Mouse (Mus musculus) liver (tissue): ENCODE results near the gene Nars2.

Experiments used
- DNase-seq: peaks from one replicate; pipeline ENCODE4 v3.0.0-alpha.2; 2020; ENCODE audit warnings: mixed read lengths

Nars2 gene

GRCm38 (mm10) chr7:97074974-97075373, 123.7 kb downstream of the Nars2 start:
- DNase-seq: no peak

- DNase-seq: no peak
Observed at GRCm38 (mm10) chr7:97076977-97077376, 125.7 kb downstream of the Nars2 start.

GRCm38 (mm10) chr7:97078685-97079084, 127.4 kb downstream of the Nars2 start:
- DNase-seq: no peak

GRCm38 (mm10) chr7:97079145-97079544, 127.8 kb downstream of the Nars2 start:
- no peak for DNase-seq

- DNase-seq: no peak
Observed at GRCm38 (mm10) chr7:97079651-97080365, 128.5 kb downstream of the Nars2 start.

- no peak for DNase-seq
Observed at GRCm38 (mm10) chr7:97080621-97081241, 129.4 kb downstream of the Nars2 start.

- peak; percentile 85 for DNase-seq
Observed at GRCm38 (mm10) chr7:97081242-97081958, 130.1 kb downstream of the Nars2 start, which contains the start of gene Gab2. Gab2 (plus strand) TSS chr7:97081586.

GRCm38 (mm10) chr7:97081959-97082218, 130.6 kb downstream of the Nars2 start:
- DNase-seq: peak; percentile 40

GRCm38 (mm10) chr7:97082219-97083101, 131.2 kb downstream of the Nars2 start:
- DNase-seq: peak; percentile 58

GRCm38 (mm10) chr7:97083579-97083978, 132.3 kb downstream of the Nars2 start:
- no peak for DNase-seq

GRCm38 (mm10) chr7:97084181-97084580, 132.9 kb downstream of the Nars2 start:
- DNase-seq: no peak

GRCm38 (mm10) chr7:97085291-97085690, 134.0 kb downstream of the Nars2 start:
- DNase-seq: no peak

GRCm38 (mm10) chr7:97094241-97094640, 142.9 kb downstream of the Nars2 start:
- DNase-seq: no peak

- no peak for DNase-seq
Observed at GRCm38 (mm10) chr7:97108119-97108518, 156.8 kb downstream of the Nars2 start.
